Mouse (Mus musculus) G1E (cell line): ENCODE results near the gene Acsl1. TPM values are rescaled to one million over a fixed set of nuclear protein-coding genes. Genes with fewer than 3 reads are reported as not detected.

ENCODE experiments used
- ATAC-seq: 2 replicates; pipeline ENCODE4 v1.8.0; 2016; ENCODE audit warnings: mild to moderate bottlenecking; ENCODE audit not compliant: insufficient number of reproducible peaks, poor library complexity, low FRiP score, severe bottlenecking; ENCODE audit errors: extremely low read depth
- DNase-seq: peaks from one replicate; pipeline ENCODE4 v3.0.0; 2012; ENCODE audit warnings: low spot score
- H3K27me3 ChIP-seq: 2 replicates; pipeline ENCODE4 v1.6.1; 2012; ENCODE audit warnings: mild to moderate bottlenecking, low read length, inconsistent platforms; ENCODE audit not compliant: insufficient read depth
- H3K36me3 ChIP-seq: replicated peaks from 2 replicates; pipeline ENCODE3; 2012; ENCODE audit warnings: mild to moderate bottlenecking, inconsistent platforms
- H3K4me1 ChIP-seq: 2 replicates; pipeline ENCODE4 v1.6.1; 2012; ENCODE audit warnings: low read depth, low read length, inconsistent platforms, mixed read lengths; ENCODE audit not compliant: insufficient read depth
- H3K4me3 ChIP-seq: 2 replicates; pipeline ENCODE4 v1.5.1; 2012; ENCODE audit warnings: low read depth, mild to moderate bottlenecking, inconsistent platforms, low read length, moderate library complexity, mixed read lengths
- H3K9me3 ChIP-seq: replicated peaks from 2 replicates; pipeline ENCODE4 v1.6.1; 2012; ENCODE audit warnings: inconsistent platforms
- CTCF ChIP-seq: IDR thresholded peaks from 2 replicates; pipeline ENCODE4 v1.5.1; 2012; ENCODE audit warnings: low read depth, low read length, inconsistent platforms, mixed read lengths
- GATA1 ChIP-seq: IDR thresholded peaks from 2 replicates; pipeline ENCODE4 v1.6.1; 2012; ENCODE audit warnings: borderline replicate concordance, low read length, inconsistent platforms, mixed read lengths
- GATA2 ChIP-seq: IDR thresholded peaks from 2 replicates; pipeline ENCODE4 v1.6.1; 2012; ENCODE audit warnings: low read depth, low read length, inconsistent platforms, borderline replicate concordance
- POLR2AphosphoS5 ChIP-seq: IDR thresholded peaks from 2 replicates; pipeline ENCODE4 v1.6.1; 2012; ENCODE audit warnings: low read depth, low read length, inconsistent platforms; ENCODE audit not compliant: insufficient replicate concordance
- TAL1 ChIP-seq: conservative IDR thresholded peaks from 2 replicates; pipeline ENCODE4 v1.6.1; 2012; ENCODE audit warnings: low read depth, low read length, inconsistent platforms, mixed read lengths
- polyA plus RNA-seq: library from polyadenylated mRNA; stranded (reverse); fragments of >175 nt; gene quantifications from 2 replicates; pipeline ENCODE4 v1.2.3, GENCODE M21; 2012
- total RNA-seq, 2 experiments: library from RNA; stranded (forward) in 1 of 2; stranded (reverse) in 1 of 2; fragments of 200-1000 nt in 1 of 2; fragments of >200 nt in 1 of 2; fragmentation: Nextera tagmentation in 1 of 2; gene quantifications; 2 replicates each; pipeline ENCODE4 v1.2.3; 2014 to 2017

Acsl1 gene
- total and polyA plus RNA-seq, 3 experiments: 27.0 to 143 (median 48.6) TPM

DNA sequence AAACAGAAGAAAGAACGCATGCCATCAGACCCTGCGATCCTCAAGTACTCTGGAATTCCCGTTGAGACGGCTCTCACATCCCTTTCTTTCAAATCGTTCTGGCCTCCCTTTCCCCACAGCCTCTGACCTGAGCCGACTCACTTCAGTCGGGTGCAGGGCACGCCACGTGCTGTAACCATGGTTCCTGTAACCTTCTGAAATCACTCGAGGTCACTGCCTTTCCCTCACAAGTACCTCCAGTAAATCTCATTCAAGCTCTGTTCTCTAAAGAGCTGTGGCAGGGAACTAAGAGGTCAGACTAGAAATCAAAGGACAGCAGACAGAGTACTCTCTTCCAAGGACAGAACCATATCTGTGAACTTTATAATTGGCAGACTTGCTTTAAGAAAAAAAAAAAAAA lies 32.3 kb upstream of the Acsl1 start:
- Histone ChIP-seq H3K9me3 (no peaks in the 10 kb centered on the region; the same call in 1 of the 2 replicates), H3K36me3 (no peaks in the 10 kb centered on the region), H3K27me3 (no peaks in the 10 kb centered on the region), H3K4me3 (no peak overlapping the region), H3K4me1 (peaks cover 34% of the 10 kb centered on the region)
- TF ChIP-seq TAL1 (no peak), CTCF (no peak), POLR2AphosphoS5 (no peak), GATA1 (no peak)
- ATAC-seq (no peak), DNase-seq (no peak)

DNA sequence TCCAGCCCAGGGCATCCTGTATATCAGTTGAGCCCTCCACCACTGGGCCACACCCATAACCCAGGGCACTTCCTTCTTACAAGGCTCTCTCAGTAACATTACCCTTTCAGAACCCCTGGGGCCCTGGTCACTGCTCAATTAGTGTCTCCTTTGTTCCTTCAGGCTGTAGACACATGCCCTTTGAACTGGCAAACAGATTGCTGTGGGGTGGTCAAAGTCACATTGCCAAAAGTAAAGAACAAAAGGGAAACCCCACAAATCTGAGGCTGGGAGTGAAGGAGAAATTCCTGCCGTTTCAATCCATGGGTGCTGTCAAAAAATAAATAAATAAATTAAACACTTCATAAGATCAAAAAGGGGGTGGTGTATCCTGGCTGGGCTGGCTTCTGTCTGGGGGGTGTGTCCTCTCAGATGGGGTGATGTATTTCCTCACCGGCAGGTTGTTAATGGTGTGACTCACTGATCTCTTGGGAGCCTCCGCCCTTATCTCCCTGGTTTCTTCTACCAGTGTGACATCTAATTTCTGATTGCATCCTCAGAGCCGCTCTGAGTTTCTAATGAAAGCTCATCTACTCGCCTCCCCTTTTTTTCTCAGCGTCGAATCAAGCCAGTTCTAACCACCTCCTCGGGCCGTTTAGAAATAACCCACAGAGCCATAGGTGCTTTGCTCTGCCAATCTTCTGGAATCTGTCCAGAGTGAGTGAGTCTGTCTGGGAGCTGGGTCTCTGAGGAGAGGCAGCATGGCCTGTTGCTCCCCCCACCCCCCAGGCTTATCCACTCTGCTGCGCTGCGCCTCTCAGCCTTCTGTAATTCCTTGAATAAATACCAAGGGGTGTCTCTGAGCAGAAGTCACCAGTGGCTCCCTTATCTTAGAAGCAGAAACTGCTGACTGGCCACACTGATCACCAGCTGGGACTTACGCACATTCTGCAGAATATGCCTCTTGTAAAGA lies 24.6 kb upstream of the Acsl1 start:
- DNase-seq: peak; percentile 40
- H3K4me3 ChIP-seq: peak overlapping the region; percentile 51; the same call in 1 of the 2 replicates
- peak; percentile 84 for ATAC-seq

GRCm38 (mm10) chr8:46447334-46447733 lies 23.5 kb upstream of the Acsl1 start:
- ATAC-seq (no peak), DNase-seq (no peak)
- H3K9me3 ChIP-seq: no peaks in the 10 kb centered on the region
- H3K4me1 ChIP-seq: peaks cover 70% of the 10 kb centered on the region
- TF ChIP-seq GATA2 (no peak), POLR2AphosphoS5 (no peak)
- H3K4me3 ChIP-seq: peak overlapping the region; percentile 25; the same call in 1 of the 2 replicates
- H3K27me3 ChIP-seq: no peaks in the 10 kb centered on the region
- no peaks in the 10 kb centered on the region for H3K36me3 ChIP-seq

More for the DNA sequence above, 24.6 kb upstream of the Acsl1 start:
- TF ChIP-seq GATA1: no peak
- no peak for TF ChIP-seq CTCF
- TF ChIP-seq GATA2: no peak
- no peak; the same call in 1 of the 2 replicates for TF ChIP-seq TAL1
- TF ChIP-seq POLR2AphosphoS5: no peak
- peaks cover 67% of the 10 kb centered on the region for H3K4me1 ChIP-seq
- no peaks in the 10 kb centered on the region for H3K27me3 ChIP-seq
- no peaks in the 10 kb centered on the region for H3K36me3 ChIP-seq
- no peaks in the 10 kb centered on the region for H3K9me3 ChIP-seq

DNA sequence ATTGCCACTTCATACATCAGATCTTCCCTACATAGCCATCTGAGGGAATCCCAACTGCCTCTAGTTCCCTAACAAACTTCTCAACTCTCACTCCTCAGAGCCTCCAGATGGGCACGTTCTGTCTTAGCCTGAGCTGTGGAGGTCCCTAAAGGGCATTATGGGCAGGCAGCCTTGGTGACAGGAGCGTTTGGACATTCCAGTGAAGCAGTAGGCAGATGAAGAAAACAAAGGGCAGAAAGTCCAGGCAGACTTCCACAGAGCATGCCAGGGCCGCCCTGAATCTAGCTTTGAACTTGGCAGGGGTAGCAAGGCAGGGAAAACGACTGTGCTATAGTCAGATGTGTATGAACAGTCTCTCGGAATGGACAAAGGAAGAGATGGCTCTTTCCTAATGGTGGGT lies 22.2 kb upstream of the Acsl1 start:
- Histone ChIP-seq H3K4me1 (peaks cover 65% of the 10 kb centered on the region), H3K36me3 (no peaks in the 10 kb centered on the region), H3K9me3 (peaks cover 6% of the 10 kb centered on the region), H3K4me3 (no peak overlapping the region), H3K27me3 (no peaks in the 10 kb centered on the region)
- ATAC-seq (no peak), DNase-seq (no peak)
- TF ChIP-seq POLR2AphosphoS5: no peak
- no peak for TF ChIP-seq GATA2
- no peak for TF ChIP-seq CTCF
- TF ChIP-seq TAL1: no peak
- TF ChIP-seq GATA1: no peak

DNA sequence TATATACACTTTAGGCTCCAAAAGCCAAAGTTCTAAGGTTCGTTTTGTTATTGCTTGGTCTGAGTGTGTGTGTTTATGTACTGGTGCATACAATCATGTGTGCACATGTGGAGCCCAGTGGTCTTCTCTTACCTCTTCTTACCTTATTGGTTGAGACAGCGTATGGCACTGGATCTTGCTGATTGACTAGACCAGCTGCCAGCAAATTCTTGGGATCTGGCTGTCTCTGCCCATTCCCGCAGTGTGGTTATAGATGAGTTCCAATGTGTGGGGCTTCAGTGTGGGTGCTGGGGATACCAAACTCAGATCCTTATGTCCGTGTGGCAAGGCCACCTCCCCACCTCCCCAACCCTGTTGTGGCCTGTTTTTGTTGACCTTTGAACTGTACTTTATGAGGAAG lies 21.8 kb upstream of the Acsl1 start:
- DNase-seq (no peak), ATAC-seq (no peak)
- H3K4me1 ChIP-seq: peaks cover 65% of the 10 kb centered on the region
- H3K9me3 ChIP-seq: peaks cover 11% of the 10 kb centered on the region
- TF ChIP-seq GATA2: no peak
- no peak for TF ChIP-seq POLR2AphosphoS5
- TF ChIP-seq GATA1: no peak
- TF ChIP-seq CTCF: no peak
- TF ChIP-seq TAL1: no peak
- no peaks in the 10 kb centered on the region for H3K27me3 ChIP-seq
- H3K4me3 ChIP-seq: no peak overlapping the region
- no peaks in the 10 kb centered on the region for H3K36me3 ChIP-seq

DNA sequence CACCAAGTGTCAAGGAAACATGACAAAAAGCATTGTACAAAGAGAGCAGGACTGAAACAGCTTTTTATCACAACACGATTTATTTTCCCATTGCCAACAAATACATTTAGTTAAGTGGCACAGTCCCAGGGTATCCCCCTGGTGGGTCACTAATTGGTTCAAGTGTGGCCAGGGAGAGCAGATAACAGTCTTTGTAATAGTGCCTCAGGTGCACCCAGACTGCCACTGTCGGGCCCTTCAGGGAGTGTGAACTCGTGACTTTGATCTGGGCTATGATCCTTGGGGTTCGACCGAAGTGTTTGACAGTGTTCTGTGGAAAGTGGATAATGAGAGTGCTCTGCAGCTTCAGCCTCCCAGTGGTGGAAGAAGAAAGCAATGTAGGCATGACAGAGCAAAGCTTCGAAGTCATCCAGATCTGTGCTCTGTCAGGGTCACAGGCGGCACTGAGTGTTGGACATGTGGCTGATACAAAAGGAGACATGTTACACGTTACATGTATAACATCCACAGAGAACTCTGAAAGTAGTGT lies 21.1 kb upstream of the Acsl1 start:
- peaks cover 17% of the 10 kb centered on the region for H3K9me3 ChIP-seq
- ATAC-seq (no peak), DNase-seq (no peak)
- H3K4me3 ChIP-seq: no peak overlapping the region
- no peaks in the 10 kb centered on the region for H3K36me3 ChIP-seq
- no peaks in the 10 kb centered on the region for H3K27me3 ChIP-seq
- TF ChIP-seq CTCF: no peak
- TF ChIP-seq GATA1: no peak
- no peak for TF ChIP-seq GATA2
- TF ChIP-seq TAL1: no peak
- TF ChIP-seq POLR2AphosphoS5: no peak
- peaks cover 65% of the 10 kb centered on the region for H3K4me1 ChIP-seq
